Mouse (Mus musculus) neural tube, embryonic 11.5 days (tissue): Measurements from ENCODE around the gene Mrpl39. TPM values are rescaled to one million over a fixed set of nuclear protein-coding genes. Genes with fewer than 3 reads are reported as not detected.

ENCODE experiments used
- ATAC-seq: fragments of 200-750 bp; cut with Nextera tagmentation; 2 replicates; pipeline ENCODE4 v1.8.0; 2017; ENCODE audit warnings: moderate number of reproducible peaks, mild to moderate bottlenecking, moderate TSS enrichment, moderate library complexity; ENCODE audit not compliant: insufficient read depth, low FRiP score, low TSS enrichment
- DNase-seq: peaks from one replicate; pipeline ENCODE4 v3.0.0-alpha.2; 2015; ENCODE audit warnings: low spot score
- H3K27ac ChIP-seq: fragments of 300-500 bp; sonication (generic); 2 replicates; pipeline ENCODE4 v1.5.1; 2014; ENCODE audit warnings: low read depth, mild to moderate bottlenecking, low read length
- H3K27me3 ChIP-seq: fragments of 300-500 bp; sonication (generic); 2 replicates; pipeline ENCODE4 v1.6.1; 2014; ENCODE audit warnings: mild to moderate bottlenecking, low read length, mixed read lengths; ENCODE audit not compliant: control insufficient read depth, insufficient read depth
- H3K36me3 ChIP-seq: fragments of 300-500 bp; sonication (generic); 2 replicates; pipeline ENCODE4 v1.6.1; 2014; ENCODE audit warnings: mild to moderate bottlenecking, low read length, moderate library complexity, mixed read lengths; ENCODE audit not compliant: control insufficient read depth, insufficient read depth
- H3K4me1 ChIP-seq: fragments of 300-500 bp; sonication (generic); 2 replicates; pipeline ENCODE4 v1.6.1; 2014; ENCODE audit warnings: low read length, mixed read lengths; ENCODE audit not compliant: control insufficient read depth, insufficient read depth
- H3K4me2 ChIP-seq: fragments of 300-500 bp; sonication (generic); 2 replicates; pipeline ENCODE4 v1.6.1; 2014; ENCODE audit warnings: low read depth, mild to moderate bottlenecking, moderate library complexity
- H3K4me3 ChIP-seq: fragments of 300-500 bp; sonication (generic); 2 replicates; pipeline ENCODE4 v1.5.1; 2014; ENCODE audit warnings: low read depth, low read length
- H3K9ac ChIP-seq: fragments of 300-500 bp; sonication (generic); 2 replicates; pipeline ENCODE4 v1.6.1; 2014; ENCODE audit warnings: mild to moderate bottlenecking, low read length
- H3K9me3 ChIP-seq: fragments of 300-500 bp; sonication (generic); 2 replicates; pipeline ENCODE4 v1.6.1; 2016; ENCODE audit warnings: low read length; ENCODE audit not compliant: control insufficient read depth
- WGBS: fragments of 180-500 bp; shearing (Covaris S2); extraction: QIAGEN DNeasy Blood & Tissue Kit; methylation state at CpG from one replicate; pipeline ENCODE4 v1.1.7; 2014; 5-methylcytosine and 5-hydroxymethylcytosine counted together
- polyA plus RNA-seq: library from polyadenylated mRNA; unstranded; fragments of >200 nt; fragmentation: Nextera tagmentation; extraction: Ambion mirVana; gene quantifications from 2 replicates; pipeline ENCODE4 v1.2.1, GENCODE M21; 2014

Mrpl39 gene
- polyA plus RNA-seq: 51.7 and 52.7 TPM in 2 replicates

DNA sequence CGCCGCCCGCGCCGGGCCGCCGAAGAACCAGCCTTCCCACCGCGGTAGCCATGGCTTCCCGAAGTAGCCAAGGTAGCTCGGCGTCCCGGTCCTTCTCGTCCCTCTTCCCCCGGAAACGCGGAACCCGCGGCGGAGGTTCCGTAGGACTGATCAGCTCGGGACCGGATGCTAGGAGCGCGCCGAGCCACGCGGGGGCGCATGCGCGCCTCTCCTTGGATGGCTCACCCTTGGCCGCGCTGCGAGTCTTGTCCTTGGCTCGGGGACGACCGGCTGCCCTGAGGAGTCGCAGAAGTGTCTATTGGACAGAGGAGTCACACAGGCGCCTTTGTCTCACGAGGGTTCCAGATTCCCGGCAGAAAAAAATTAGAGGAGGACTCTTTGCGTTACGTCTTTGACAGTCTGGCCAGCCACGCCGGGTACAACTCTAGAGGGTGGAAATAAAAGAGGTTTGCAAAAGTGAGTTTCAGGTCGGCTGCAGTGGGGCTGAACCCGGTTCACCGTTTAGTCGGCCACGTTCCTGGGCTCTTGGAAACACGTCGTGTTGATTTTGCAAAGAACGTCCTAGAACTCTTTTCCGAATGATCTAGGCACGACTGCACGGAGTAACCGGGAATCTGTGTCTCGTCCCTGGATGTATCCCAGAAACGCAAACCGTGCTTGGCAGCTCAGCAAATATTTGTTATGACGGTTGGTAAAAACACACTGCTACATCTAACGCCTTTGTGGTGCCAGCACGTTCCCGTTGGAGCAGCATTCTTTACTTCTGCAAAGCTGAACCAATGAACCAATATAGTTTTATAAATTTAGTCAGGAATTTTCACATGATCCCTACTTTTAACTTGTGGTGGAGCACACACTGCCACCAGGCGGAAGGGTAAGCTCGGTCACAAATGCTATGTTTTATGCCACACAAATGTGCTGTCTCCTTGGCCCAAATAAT, at the start of gene Mrpl39:
TSS of gene Mrpl39 (minus strand) at position 577 of the 940 bp plus-strand sequence.
- no peaks in the 10 kb centered on the region for H3K27me3 ChIP-seq
- H3K9me3 ChIP-seq: no peaks in the 10 kb centered on the region
- H3K27ac ChIP-seq: peak within 1 kb of the TSS; percentile 35; the same call in 1 of the 2 replicates
- peak; percentile 99 for DNase-seq
- H3K36me3 ChIP-seq: no peaks in the 10 kb centered on the region
- H3K9ac ChIP-seq: peak within 1 kb of the TSS; percentile 81
- peak within 1 kb of the TSS; percentile 78 for H3K4me3 ChIP-seq
- WGBS: 2% methylated on average over 66 of the region's 66 CpGs
- H3K4me1 ChIP-seq: peaks cover 4% of the 10 kb centered on the region
- peak within 1 kb of the TSS; percentile 52 for H3K4me2 ChIP-seq
- peak; percentile 100 for ATAC-seq

DNA sequence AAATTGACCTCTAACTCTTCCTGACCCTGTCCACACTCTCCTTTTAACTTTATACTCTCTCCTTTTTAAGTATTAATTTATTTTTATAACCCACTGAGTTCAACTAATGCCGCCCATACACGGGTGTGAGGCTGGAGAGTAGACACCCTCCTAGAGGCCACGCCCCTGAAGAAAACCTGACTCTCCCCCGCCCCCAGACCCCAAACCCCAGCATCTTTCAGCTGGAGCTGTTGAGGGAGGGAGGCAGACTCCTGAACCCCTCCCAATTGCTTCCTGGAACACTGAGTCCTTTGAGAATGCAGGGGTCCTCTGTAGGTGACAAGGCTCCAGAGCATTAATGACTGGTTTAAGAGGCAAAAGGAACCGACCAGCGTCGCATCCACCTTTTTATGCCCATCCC, 49.4 kb upstream of the Mrpl39 start:
- 31% methylated on average over 7 of the region's 7 CpGs for WGBS
- Histone ChIP-seq H3K4me2 (no peak overlapping the region), H3K4me3 (no peak overlapping the region)

DNA sequence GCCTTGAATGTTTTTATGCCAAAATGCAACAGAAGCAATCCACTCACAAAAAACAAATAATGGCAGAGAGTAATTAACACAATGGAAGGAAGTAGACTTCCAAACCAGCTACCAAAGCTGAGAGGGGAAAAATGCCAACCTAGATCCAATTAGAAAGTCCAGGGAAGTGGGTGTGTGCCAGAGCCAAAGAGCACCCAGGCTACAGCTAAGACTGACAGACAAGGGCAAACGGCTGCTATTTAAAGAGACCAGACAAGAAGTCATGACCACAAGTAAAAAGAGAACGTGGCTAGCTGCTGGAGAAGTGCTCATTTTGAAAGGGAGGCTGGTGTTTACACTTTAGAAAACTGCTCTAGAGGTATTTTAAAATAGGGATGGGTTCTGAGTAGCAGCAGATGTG, 47.7 kb upstream of the Mrpl39 start:
- WGBS: 65% methylated on average over 2 of the region's 2 CpGs
- Histone ChIP-seq H3K9ac (no peak overlapping the region), H3K4me2 (no peak overlapping the region), H3K27me3 (no peaks in the 10 kb centered on the region), H3K4me1 (no peaks in the 10 kb centered on the region), H3K9me3 (no peaks in the 10 kb centered on the region), H3K4me3 (no peak overlapping the region), H3K27ac (no peak overlapping the region), H3K36me3 (no peaks in the 10 kb centered on the region)
- no peak for ATAC-seq
- DNase-seq: no peak

More for the DNA sequence above, 49.4 kb upstream of the Mrpl39 start:
- no peaks in the 10 kb centered on the region for H3K9me3 ChIP-seq
- no peak overlapping the region for H3K27ac ChIP-seq
- no peak overlapping the region for H3K9ac ChIP-seq
- H3K4me1 ChIP-seq: no peaks in the 10 kb centered on the region
- H3K27me3 ChIP-seq: no peaks in the 10 kb centered on the region
- no peak for ATAC-seq
- DNase-seq: no peak
- H3K36me3 ChIP-seq: no peaks in the 10 kb centered on the region

DNA sequence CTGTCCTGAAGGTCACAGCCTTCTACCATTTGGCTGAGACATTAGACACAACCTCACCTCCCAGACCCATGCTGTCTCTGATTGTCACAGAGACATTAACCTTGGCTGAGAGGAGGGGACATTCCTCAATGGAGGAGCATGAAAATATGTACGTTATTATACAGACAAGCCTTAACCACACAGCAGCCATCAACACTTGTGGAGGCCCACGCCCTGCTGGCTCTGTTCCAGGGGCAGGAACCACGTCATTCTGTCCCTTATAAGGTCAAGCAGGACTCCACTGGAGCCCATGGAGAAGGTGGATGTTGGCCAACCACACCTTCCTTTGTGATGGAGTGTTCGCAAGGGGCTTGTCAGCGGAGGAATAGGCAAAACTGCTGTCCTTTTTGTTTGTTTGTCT, 44.2 kb upstream of the Mrpl39 start:
- Histone ChIP-seq H3K9ac (no peak overlapping the region), H3K36me3 (no peaks in the 10 kb centered on the region), H3K4me2 (no peak overlapping the region), H3K27me3 (no peaks in the 10 kb centered on the region), H3K27ac (no peak overlapping the region), H3K4me1 (no peaks in the 10 kb centered on the region), H3K9me3 (no peaks in the 10 kb centered on the region), H3K4me3 (no peak overlapping the region)
- ATAC-seq: no peak
- WGBS: 90% methylated on average over 5 of the region's 5 CpGs
- DNase-seq: no peak

DNA sequence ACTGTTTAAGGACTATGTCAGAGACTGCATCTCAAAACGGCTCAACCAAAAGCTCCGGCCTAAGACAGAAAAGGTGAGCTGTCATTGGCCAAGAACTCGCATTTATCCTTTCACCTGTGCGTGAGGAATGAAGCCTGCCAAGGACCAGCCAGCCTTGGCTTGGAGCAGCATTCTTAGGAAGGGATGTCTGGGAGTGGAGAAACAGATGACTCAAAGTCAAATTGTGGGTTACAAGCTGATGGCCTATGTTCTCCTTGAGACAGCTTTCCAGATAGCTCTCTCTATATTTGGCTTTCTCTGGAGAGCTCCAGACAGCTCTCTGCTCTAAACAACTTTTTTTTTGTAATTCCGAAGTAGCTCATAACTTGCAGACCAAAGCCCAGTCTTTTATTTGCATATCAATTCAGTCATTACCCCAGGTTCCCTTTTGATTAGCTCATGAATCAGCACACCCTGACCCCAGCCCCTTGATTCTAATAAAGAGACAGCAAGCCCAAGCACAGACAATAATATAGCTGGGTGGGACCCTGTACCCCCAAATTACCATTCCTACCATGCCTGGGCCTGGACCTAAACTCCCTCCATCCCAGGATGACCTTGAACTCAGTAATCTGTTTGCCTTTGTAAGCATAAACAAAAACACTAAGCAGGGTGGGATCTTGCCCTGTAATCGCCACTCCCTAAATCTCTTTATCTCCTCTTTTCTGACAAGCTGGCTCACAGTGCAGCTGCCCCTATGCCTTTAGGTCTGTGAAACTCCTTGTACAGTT, 43.5 kb upstream of the Mrpl39 start:
- Histone ChIP-seq H3K36me3 (no peaks in the 10 kb centered on the region), H3K9ac (no peak overlapping the region), H3K27ac (no peak overlapping the region), H3K4me2 (no peak overlapping the region), H3K4me3 (no peak overlapping the region), H3K4me1 (no peaks in the 10 kb centered on the region), H3K9me3 (no peaks in the 10 kb centered on the region), H3K27me3 (no peaks in the 10 kb centered on the region)
- WGBS: 88% methylated on average over 6 of the region's 6 CpGs
- DNase-seq (no peak), ATAC-seq (no peak)

DNA sequence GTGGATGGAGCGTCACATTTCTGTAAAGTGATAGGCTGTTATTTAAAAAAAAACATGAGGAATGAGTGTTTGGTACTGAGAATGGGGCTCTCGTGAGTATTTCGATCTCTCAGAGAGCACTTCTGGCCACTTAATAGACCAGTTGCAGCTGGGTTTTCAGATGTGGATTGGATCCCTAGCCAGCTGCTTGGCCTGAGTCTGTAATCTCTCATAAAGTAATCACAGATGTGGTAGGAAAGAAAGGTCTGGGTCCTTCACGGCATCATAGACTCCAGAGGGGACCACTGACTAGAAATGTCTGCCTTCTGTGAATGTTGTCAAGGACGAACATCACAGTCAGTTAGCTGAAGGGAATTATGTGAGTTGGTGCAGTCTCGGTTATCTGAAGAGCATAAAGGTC, 42.9 kb upstream of the Mrpl39 start:
- Histone ChIP-seq H3K36me3 (no peaks in the 10 kb centered on the region), H3K9me3 (no peaks in the 10 kb centered on the region), H3K4me3 (no peak overlapping the region), H3K27ac (no peak overlapping the region), H3K4me1 (no peaks in the 10 kb centered on the region), H3K4me2 (no peak overlapping the region), H3K9ac (no peak overlapping the region), H3K27me3 (no peaks in the 10 kb centered on the region)
- WGBS: 81% methylated on average over 6 of the region's 6 CpGs
- DNase-seq (no peak), ATAC-seq (no peak)

DNA sequence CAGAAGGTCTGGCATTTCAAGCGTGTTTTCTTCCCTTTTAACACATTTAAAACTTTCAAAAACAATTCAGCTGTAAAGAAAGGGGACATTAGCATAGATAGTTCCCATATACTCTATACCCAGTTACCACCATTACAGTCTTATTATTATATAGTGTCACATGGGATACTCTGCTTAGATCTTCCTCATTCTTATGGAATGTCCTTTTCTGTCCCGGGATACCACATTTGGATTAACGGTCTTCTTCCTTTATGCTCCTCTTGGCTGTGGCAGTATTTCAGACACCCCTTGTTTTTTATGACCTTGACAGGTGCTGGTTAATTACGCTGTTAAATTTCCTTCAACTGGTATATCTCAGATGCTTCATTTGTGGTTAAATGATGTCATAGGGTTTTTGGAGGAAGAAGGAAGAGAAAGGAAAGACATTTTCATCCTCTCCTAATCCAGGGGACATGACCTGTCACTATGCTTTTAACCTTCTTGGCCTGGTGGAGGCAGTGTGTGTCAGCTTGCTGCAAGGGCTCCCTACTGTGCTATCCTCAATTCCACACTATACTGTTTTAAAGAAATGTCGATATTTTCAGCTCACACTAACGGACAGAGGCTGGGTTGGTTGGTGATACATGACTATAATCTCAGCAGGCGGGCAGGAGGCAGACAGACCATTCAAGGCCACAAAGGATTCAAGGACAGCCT, 40.7 kb upstream of the Mrpl39 start:
- no peaks in the 10 kb centered on the region for H3K4me1 ChIP-seq
- WGBS: 38% methylated on average over 7 of the region's 7 CpGs
- H3K27ac ChIP-seq: no peak overlapping the region
- DNase-seq (peak; percentile 15), ATAC-seq (no peak)
- H3K4me3 ChIP-seq: peak overlapping the region; percentile 58
- no peaks in the 10 kb centered on the region for H3K36me3 ChIP-seq
- no peaks in the 10 kb centered on the region for H3K27me3 ChIP-seq
- H3K9me3 ChIP-seq: no peaks in the 10 kb centered on the region
- H3K9ac ChIP-seq: no peak overlapping the region
- peak overlapping the region; percentile 77 for H3K4me2 ChIP-seq

DNA sequence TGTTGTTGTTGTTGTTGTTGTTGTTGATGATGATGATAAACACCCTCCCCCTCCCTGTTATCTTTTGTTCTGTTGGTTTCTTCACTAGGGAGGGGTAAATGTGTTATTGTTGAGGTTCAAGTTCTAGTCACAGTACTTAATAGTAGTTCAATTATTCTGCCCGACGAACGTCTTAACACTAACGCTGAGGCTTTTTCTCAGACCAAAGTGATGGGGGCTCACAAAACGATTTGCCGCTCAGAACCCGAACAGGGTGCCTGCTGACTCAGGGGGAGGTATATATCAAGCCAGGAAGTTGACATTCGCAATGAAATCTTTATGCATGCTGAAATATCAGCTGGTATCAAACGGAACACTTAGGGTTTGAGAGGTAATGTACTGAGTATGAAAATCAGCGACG, 39.8 kb upstream of the Mrpl39 start:
- Histone ChIP-seq H3K36me3 (no peaks in the 10 kb centered on the region), H3K4me1 (no peaks in the 10 kb centered on the region), H3K27me3 (no peaks in the 10 kb centered on the region), H3K27ac (no peak overlapping the region), H3K9ac (peak overlapping the region; percentile 92; the same call in 1 of the 2 replicates), H3K4me3 (peak overlapping the region; percentile 58), H3K4me2 (peak overlapping the region; percentile 77), H3K9me3 (no peaks in the 10 kb centered on the region)
- ATAC-seq (no peak), DNase-seq (peak; percentile 12)
- WGBS: 24% methylated on average over 11 of the region's 11 CpGs
